Mouse (Mus musculus): Measurements from ENCODE around the gene Grn. TPM values are rescaled to one million over a fixed set of nuclear protein-coding genes. Genes with fewer than 3 reads are reported as not detected.
"Not testable (repeated sequence)": the region's sequence is repeated elsewhere in the genome, so short reads cannot be mapped to it uniquely, and the experiment has no call there.

The Grn gene
- polyA plus RNA-seq (2016; fragmentation: Nextera tagmentation; extraction: Ambion mirVana): 76.8 and 88.9 TPM in 2 replicates

DNA sequence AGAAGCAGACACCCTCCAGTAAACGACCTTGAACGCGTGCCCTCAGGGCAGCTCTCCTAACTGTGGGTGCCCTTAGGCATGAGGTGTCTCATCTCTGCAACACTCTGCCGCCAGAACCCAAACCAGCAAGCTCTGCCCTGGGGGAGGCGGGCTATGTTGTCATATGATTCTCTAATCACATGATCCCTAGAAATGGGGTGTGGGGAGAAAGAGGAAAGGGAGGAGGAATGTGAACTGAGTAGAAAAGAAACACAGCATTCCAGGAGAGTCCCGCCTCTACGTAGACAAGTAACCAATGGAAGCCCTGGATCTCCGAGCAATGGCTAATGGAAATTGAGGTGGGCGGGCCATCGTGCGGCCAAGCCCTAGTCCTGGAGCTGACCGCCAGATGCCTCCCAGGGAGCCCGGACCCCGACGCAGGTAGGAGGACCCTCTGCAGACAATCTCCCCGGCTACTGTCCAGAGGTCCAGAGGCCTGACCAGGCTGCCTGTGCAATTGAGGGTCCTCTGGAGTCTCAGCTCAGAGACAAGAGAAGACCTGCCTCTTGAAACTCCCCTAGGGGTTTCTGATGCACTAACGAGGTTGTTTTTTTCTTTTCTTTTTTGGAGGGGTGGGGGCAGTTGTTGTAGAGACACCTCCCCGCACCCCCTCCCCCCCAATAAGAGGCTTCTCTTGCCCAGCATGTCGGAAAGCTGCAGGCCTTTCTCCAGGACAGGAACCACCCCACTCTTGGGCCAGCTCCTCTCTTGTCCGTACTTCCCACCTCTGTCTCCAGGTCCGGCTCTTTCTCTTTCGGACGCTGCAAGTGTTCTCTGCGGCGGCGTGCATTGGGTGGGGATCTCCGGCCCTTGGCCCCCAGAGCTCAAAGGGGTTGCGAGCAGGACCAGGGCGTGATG, at the start of gene Grn:
Grn (plus strand) TSS at position 195 of the 897 bp plus-strand sequence.
- Histone ChIP-seq H3K27me3 (ENCODE audit: insufficient read depth, poor library complexity, severe bottlenecking) (peaks cover 7% of the 10 kb centered on the region; the same call in 1 of the 2 replicates), H3K4me3 (peak within 1 kb of the TSS; percentile 61), H3K9me3 (no peaks in the 10 kb centered on the region), H3K27ac (peak within 1 kb of the TSS; percentile 82), H3K36me3 (peaks cover 25% of the 10 kb centered on the region), H3K4me1 (replicated peaks) (peaks cover 42% of the 10 kb centered on the region)
- DNase-seq (ENCODE audit: low spot score): peak; percentile 87
- WGBS: under 1% methylated on average over 29 of the region's 29 CpGs

DNA sequence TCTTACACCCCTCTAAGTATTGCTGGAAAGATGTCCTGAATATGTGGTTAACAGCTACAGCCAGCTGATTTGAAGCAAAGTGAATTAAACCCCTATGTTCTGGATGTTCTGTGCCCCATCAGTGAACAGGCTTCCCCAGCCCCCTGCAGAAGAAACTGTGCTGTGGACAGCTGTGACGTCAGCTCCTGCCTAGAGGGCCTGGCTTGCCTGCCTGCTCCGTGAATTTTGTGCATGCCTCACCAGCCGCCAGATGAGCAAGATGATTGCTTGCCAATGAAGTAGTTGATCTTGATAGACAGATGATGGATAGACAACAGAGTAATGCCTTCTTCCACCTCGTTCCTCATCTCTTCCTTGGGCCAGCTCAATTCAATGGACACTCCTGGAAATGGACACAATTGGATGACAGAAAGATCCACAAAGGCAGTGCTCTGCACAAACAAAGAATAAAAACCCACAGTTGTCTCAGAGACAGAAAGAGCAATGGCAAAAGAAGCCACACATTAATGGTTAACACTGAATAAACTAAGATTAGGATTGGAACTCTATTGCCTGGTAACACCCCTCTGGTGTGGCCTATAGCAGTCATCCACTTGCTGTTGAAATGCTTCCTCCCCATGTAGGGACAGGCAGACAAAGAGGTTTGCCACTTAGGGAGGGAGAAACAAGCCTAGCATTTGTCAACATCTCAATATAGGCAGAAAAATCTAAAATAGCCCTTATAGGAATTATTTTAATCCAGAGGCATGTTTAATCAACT, 48.6 kb upstream of the Grn start:
- H3K27me3 ChIP-seq (ENCODE audit: insufficient read depth, poor library complexity, severe bottlenecking): 0 out of 2 replicates have a peak, but pooled peaks cover 2% of the 10 kb centered on the region
- H3K36me3 ChIP-seq: no peaks in the 10 kb centered on the region
- H3K4me3 ChIP-seq: no peak overlapping the region
- 53% methylated on average over 4 of the region's 4 CpGs for WGBS
- no peak for DNase-seq (ENCODE audit: low spot score)
- H3K9me3 ChIP-seq: no peaks in the 10 kb centered on the region
- peaks cover 10% of the 10 kb centered on the region for H3K4me1 ChIP-seq (replicated peaks)
- no peak overlapping the region for H3K27ac ChIP-seq

DNA sequence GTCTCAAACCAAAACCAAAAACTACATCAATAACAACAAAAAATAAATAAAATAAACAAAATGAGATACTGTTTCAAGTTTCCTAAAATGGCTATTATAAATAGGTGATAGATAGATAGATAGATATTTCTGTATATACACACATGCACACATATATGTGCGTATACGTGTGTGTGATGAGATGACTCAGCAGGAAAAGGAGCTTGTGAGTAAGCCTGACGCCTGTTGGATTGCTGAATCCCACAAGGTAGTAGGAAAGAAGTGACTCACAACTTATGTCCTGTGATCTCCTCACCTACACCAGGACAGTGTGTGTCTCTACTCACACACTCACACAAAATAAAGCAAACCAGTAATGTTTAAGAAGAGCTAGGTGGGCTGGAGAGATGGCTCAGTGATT, 47.3 kb upstream of the Grn start:
- 86% methylated on average over 3 of the region's 3 CpGs for WGBS
- Histone ChIP-seq H3K36me3 (no peaks in the 10 kb centered on the region), H3K4me1 (replicated peaks) (peaks cover 7% of the 10 kb centered on the region; the same call in 1 of the 2 replicates), H3K4me3 (no peak overlapping the region), H3K27me3 (ENCODE audit: insufficient read depth, poor library complexity, severe bottlenecking) (no peaks in the 10 kb centered on the region), H3K9me3 (no peaks in the 10 kb centered on the region), H3K27ac (no peak overlapping the region)
- no peak for DNase-seq (ENCODE audit: low spot score)

DNA sequence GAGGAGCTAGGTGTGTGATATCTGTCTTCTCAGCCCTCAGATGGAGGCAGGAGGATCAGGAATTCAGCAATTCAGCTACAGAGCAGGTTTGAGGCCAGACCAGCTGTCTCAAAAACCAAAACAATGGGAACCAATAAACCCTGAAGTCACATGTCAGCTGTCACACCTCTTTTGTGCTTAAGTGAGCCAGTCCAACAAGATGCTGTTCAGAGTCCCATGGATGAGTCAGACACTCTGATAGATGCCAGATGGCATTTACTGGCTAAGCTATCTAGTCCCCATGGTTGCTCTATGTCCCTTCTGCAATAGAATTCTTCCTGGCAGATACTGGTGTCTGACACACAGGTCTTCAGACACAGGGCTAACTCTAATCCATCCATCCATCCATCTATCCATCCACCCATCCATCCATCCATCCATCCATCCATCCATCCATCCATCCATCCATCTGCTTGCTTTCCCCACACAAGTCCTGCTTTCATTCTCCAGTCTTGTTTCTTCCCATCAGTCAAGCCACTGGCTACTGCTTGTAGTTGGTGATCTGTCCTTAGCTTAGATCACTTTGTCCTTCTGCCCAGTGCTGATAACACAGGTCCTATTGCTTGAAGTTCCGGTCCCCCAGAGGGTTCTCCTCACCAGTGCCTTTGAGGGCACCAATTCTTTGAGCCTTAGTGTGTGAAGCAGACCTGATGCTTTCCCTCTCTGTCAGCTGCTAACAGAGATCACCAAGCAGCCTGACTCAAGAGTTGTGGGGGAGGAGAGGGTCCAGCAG, 46.6 kb upstream of the Grn start:
- 96% methylated on average over 1 of the region's 1 CpGs for WGBS
- Histone ChIP-seq H3K36me3 (no peaks in the 10 kb centered on the region), H3K27me3 (ENCODE audit: insufficient read depth, poor library complexity, severe bottlenecking) (no peaks in the 10 kb centered on the region), H3K4me3 (no peak overlapping the region), H3K9me3 (no peaks in the 10 kb centered on the region), H3K4me1 (replicated peaks) (peaks cover 7% of the 10 kb centered on the region; the same call in 1 of the 2 replicates), H3K27ac (no peak overlapping the region)
- no peak for DNase-seq (ENCODE audit: low spot score)

DNA sequence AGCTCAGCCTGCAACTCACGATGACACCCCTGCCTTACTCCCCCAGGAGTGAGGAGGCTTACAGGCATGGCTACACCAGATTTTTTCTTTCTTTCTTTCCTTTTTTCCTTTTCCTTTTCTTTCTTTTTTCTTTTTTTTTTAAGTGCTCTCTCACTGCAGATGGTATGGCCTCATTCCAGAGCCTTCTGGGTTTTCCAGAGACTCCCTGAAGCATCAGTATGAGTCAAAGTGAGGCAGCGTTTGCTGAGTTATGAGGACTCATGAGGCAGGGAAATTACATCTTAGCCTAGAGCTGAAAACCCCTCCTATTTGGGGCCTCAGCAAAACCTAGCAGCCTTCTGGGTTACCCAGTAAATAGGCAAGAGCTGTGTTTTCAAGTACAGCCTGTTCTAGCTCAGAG, 45.7 kb upstream of the Grn start:
- H3K9me3 ChIP-seq: no peaks in the 10 kb centered on the region
- no peak for DNase-seq (ENCODE audit: low spot score)
- H3K27me3 ChIP-seq (ENCODE audit: insufficient read depth, poor library complexity, severe bottlenecking): no peaks in the 10 kb centered on the region
- no peaks in the 10 kb centered on the region for H3K36me3 ChIP-seq
- 87% methylated on average over 2 of the region's 2 CpGs for WGBS
- peaks cover 7% of the 10 kb centered on the region; the same call in 1 of the 2 replicates for H3K4me1 ChIP-seq (replicated peaks)
- no peak overlapping the region for H3K4me3 ChIP-seq
- H3K27ac ChIP-seq: no peak overlapping the region

DNA sequence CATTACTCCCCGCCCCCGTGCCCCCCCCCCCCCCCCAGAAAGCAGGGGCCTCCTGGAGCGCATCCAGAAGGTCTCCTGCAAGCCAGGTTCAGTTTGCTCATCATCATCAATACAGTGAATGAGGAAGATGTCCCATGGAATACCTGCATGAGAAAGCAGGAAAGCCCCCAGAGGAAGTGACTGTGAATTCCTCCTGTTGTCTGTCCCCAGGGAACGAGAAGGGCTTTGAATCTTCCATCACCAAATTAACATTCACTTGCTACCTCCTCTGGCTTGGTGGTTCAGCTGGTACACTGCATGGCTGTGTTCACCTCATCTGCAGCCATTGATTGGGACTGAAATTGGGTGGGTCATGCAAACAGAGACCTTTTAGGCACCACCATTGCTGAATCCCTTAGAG, 45.0 kb upstream of the Grn start:
- H3K9me3 ChIP-seq: no peaks in the 10 kb centered on the region

DNA sequence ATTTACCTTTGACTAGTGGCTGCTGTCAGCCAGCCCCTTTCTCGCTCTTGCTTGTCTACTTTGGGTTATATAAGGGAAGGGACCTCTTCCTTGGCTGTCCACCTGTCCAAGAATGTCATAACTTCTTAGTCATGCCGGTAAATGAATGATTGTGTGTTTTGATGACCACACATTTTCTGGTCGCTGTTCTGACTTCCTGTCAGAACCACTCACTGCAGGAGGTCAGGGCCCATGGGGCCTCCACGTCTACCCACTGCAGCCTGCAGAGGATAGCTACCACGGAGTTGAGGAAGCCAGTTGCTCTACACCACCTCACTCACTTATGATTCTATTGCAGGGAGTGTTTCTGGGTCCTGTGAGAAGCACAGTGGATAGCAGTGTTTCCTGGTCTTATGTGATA, 44.0 kb upstream of the Grn start:
- H3K4me1 ChIP-seq (replicated peaks): peaks cover 7% of the 10 kb centered on the region; the same call in 1 of the 2 replicates
- H3K36me3 ChIP-seq: no peaks in the 10 kb centered on the region
- no peaks in the 10 kb centered on the region; the same call in 1 of the 2 replicates for H3K27me3 ChIP-seq (ENCODE audit: insufficient read depth, poor library complexity, severe bottlenecking)
- H3K4me3 ChIP-seq: no peak overlapping the region
- DNase-seq (ENCODE audit: low spot score): no peak
- H3K9me3 ChIP-seq: no peaks in the 10 kb centered on the region
- 64% methylated on average over 5 of the region's 5 CpGs for WGBS
- H3K27ac ChIP-seq: no peak overlapping the region

More for the DNA sequence above, 45.0 kb upstream of the Grn start:
- Histone ChIP-seq H3K4me3 (no peak overlapping the region), H3K4me1 (replicated peaks) (peaks cover 7% of the 10 kb centered on the region; the same call in 1 of the 2 replicates), H3K36me3 (no peaks in the 10 kb centered on the region), H3K27ac (no peak overlapping the region), H3K27me3 (ENCODE audit: insufficient read depth, poor library complexity, severe bottlenecking) (no peaks in the 10 kb centered on the region)
- no peak for DNase-seq (ENCODE audit: low spot score)
- 55% methylated on average over 4 of the region's 4 CpGs for WGBS

DNA sequence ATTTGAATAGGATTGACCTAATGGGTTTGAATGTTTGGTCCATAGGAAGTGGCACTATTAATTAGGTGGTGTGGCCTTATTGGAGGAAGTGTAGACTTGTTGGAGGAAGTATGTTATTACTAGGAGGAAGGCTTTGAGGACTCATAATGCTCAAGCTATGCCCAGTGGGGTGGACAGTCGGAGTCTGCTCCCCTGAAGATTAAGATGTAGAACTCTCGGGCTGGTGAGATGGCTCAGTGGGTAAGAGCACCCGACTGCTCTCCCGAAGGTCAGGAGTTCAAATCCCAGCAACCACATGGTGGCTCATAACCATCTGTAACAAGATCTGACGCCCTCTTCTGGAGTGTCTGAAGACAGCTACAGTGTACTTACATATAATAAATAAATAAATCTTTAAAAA, 40.7 kb upstream of the Grn start:
- 92% methylated on average over 4 of the region's 5 CpGs for WGBS
- not testable (repeated sequence) for H3K27ac ChIP-seq; H3K9me3 ChIP-seq; H3K27me3 ChIP-seq (ENCODE audit: insufficient read depth, poor library complexity, severe bottlenecking); H3K4me3 ChIP-seq; H3K36me3 ChIP-seq; DNase-seq (ENCODE audit: low spot score)
- peaks cover 21% of the 10 kb centered on the region for H3K4me1 ChIP-seq (replicated peaks)

DNA sequence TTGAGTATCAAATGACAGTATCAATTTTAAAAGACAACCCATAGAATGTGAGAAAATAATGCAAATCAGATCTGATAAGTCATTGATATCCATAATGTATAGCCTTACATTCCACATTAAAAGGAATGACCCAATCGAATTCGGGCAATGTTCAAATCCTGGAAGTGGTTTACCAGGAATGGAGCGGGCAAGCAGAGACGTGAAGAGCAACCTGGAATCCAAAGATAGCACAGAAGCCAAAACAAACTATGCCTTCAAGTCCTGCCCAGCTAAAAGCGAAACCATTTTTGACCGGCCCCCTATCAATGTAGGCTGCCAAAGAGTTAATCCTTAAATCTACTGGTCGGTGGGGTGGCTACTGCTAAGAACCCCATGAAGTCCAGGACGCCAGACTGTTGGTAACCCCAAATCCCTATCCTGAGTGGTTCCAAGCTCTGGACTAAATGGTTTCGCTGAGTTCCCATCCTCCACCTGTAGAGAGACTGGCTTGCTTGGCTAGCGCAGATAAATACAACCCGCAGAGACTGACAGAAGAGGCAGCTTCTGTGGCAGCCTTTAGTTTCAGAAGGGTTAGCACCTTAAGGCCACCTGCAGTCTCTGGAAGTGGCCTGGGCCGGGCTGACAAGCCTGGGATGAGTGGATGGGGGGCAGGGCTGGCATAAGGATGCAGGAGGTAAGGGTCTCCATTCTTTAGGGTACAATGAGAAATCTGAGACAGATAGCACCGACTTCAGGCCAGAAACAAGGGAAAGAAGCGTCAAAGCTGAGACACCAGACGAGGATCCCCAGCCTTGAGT, 37.5 kb upstream of the Grn start:
- H3K9me3 ChIP-seq: no peaks in the 10 kb centered on the region
- peaks cover 52% of the 10 kb centered on the region for H3K4me1 ChIP-seq (replicated peaks)
- peak overlapping the region; percentile 65 for H3K4me3 ChIP-seq
- WGBS: 19% methylated on average over 15 of the region's 15 CpGs
- H3K27ac ChIP-seq: peak overlapping the region; percentile 88
- peaks cover 38% of the 10 kb centered on the region for H3K27me3 ChIP-seq (ENCODE audit: insufficient read depth, poor library complexity, severe bottlenecking)
- H3K36me3 ChIP-seq: no peaks in the 10 kb centered on the region
- no peak for DNase-seq (ENCODE audit: low spot score)

DNA sequence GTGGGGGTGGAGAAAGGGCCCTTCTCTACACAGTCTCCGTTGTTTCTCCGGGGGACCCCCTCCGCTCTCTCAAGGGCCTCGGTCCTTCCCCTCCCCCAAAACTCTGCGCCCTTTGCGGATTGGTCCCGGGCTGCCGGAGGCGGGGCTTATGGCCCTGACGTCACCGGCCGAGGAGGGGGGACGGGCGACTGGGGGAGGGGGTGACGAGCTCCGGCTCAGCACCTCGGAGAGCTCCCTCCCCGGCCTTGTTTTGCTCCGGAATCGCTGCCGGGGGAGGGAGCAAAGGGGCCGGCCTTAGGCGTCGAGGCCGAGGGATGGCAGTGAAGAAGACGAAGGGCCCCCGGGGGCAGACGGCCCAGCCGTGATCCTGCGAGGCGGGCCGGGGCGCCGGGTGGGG, 36.9 kb upstream of the Grn start, which contains the start of gene Rundc3a:
Rundc3a (plus strand) TSS at position 166 of the 397 bp plus-strand sequence.
- H3K4me3 ChIP-seq: peak within 1 kb of the TSS; percentile 65
- peaks cover 55% of the 10 kb centered on the region for H3K4me1 ChIP-seq (replicated peaks)
- H3K36me3 ChIP-seq: no peaks in the 10 kb centered on the region
- H3K27ac ChIP-seq: peak within 1 kb of the TSS; percentile 88
- H3K9me3 ChIP-seq: no peaks in the 10 kb centered on the region
- DNase-seq (ENCODE audit: low spot score): peak; percentile 93
- WGBS: under 1% methylated on average over 34 of the region's 34 CpGs
- H3K27me3 ChIP-seq (ENCODE audit: insufficient read depth, poor library complexity, severe bottlenecking): peaks cover 44% of the 10 kb centered on the region

DNA sequence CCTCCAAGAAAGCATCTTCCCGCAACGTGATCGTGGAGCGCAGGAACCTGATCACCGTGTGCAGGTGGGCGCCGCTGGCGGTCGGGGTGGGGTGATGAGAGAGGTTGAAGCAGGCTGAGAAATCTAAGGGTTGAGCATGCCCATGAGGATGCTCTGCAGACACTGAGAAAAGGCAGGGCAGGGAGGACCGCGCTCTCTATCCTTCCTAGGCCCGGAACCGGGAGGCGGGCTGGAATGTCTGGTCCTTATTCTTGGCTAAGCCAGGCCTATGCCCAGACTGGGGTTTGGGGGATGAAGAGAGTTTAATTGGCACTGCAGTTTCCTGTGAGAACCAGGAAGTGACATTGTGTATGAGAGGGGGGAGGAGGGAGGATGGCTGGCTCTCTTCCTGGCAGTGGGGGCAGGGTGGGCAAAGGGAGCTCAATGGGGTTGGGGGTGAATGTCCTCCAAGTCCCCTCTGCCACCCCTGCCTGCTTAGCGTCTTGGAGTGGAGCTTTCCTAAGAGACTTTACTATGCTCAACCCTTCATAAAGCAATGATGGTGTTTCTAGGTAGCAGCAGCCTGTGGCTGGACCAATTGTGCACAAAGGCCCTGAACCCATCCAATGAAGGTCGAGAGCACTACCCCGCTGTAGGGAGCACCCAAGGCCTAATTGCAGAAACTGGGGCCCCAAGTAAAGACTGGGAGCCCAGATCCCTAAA, 36.2 kb upstream of the Grn start:
- Histone ChIP-seq H3K27me3 (ENCODE audit: insufficient read depth, poor library complexity, severe bottlenecking) (peaks cover 50% of the 10 kb centered on the region), H3K9me3 (no peaks in the 10 kb centered on the region), H3K4me3 (peak overlapping the region; percentile 65), H3K27ac (peak overlapping the region; percentile 88), H3K36me3 (peaks cover 3% of the 10 kb centered on the region; the same call in 1 of the 2 replicates), H3K4me1 (replicated peaks) (peaks cover 55% of the 10 kb centered on the region)
- 12% methylated on average over 17 of the region's 17 CpGs for WGBS
- DNase-seq (ENCODE audit: low spot score): no peak

All from hindbrain, embryonic 10.5 days (tissue).